Mouse (Mus musculus): ENCODE data around the gene 1700056E22Rik. TPM values are rescaled to one million over a fixed set of nuclear protein-coding genes. Genes with fewer than 3 reads are reported as not detected.

Gene 1700056E22Rik
- polyA plus RNA-seq (2014; fragmentation: Nextera tagmentation; extraction: Ambion mirVana) = 0.87 and 1.9 TPM in 2 replicates

GRCm38 (mm10) chr1:184034011-184034557, at the start of gene 1700056E22Rik:
1700056E22Rik (minus strand) TSS chr1:184034301.
- WGBS = under 1% methylated on average over 38 of the region's 38 CpGs
- ATAC-seq (ENCODE audit: insufficient read depth, low FRiP score, low TSS enrichment) (peak; percentile 99), DNase-seq (ENCODE audit: low spot score) (peak; percentile 99)
- Histone ChIP-seq H3K9me3 (ENCODE audit: control insufficient read depth, low read length) (no peaks in the 10 kb centered on the region), H3K4me2 (ENCODE audit: low read depth) (peak within 1 kb of the TSS; percentile 82), H3K27me3 (ENCODE audit: control insufficient read depth, insufficient read depth, low read length) (no peaks in the 10 kb centered on the region), H3K27ac (ENCODE audit: low read depth, low read length) (peak within 1 kb of the TSS; percentile 96), H3K4me1 (ENCODE audit: control insufficient read depth, insufficient read depth, low read length) (peaks cover 8% of the 10 kb centered on the region), H3K4me3 (ENCODE audit: low read depth, low read length) (peak within 1 kb of the TSS; percentile 67), H3K36me3 (ENCODE audit: control insufficient read depth, insufficient read depth, low read length) (no peaks in the 10 kb centered on the region), H3K9ac (ENCODE audit: low read length) (peak within 1 kb of the TSS; percentile 95)

GRCm38 (mm10) chr1:184083166-184083565, 49.1 kb upstream of the 1700056E22Rik start:
- Histone ChIP-seq H3K9ac (ENCODE audit: low read length) (no peak overlapping the region), H3K27me3 (ENCODE audit: control insufficient read depth, insufficient read depth, low read length) (no peaks in the 10 kb centered on the region), H3K27ac (ENCODE audit: low read depth, low read length) (no peak overlapping the region), H3K4me2 (ENCODE audit: low read depth) (no peak overlapping the region), H3K9me3 (ENCODE audit: control insufficient read depth, low read length) (no peaks in the 10 kb centered on the region), H3K36me3 (ENCODE audit: control insufficient read depth, insufficient read depth, low read length) (no peaks in the 10 kb centered on the region), H3K4me3 (ENCODE audit: low read depth, low read length) (no peak overlapping the region), H3K4me1 (ENCODE audit: control insufficient read depth, insufficient read depth, low read length) (no peaks in the 10 kb centered on the region)
- 89% methylated on average over 7 of the region's 7 CpGs for WGBS
- no peak for ATAC-seq (ENCODE audit: insufficient read depth, low FRiP score, low TSS enrichment)
- no peak for DNase-seq (ENCODE audit: low spot score)

DNA sequence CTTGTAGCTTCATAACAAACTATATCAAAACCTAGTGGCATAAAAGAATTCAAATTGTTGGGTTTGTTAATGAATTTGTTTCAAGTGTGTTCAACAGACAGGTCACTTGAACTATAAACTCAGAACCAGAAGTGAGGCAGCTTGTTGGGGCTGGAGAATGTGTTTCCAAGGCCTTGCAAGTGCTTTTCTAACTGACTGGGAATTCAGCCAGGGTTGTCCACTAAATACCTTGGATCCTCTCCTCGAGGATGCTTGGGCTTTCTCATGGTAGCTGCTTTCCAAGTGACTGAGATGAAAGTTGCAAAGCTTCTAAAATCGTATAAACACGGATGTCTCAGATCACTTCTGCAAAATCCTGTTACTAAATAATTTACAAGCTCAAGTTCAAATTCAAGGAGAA, 48.6 kb upstream of the 1700056E22Rik start:
- no peak overlapping the region for H3K9ac ChIP-seq (ENCODE audit: low read length)
- H3K36me3 ChIP-seq (ENCODE audit: control insufficient read depth, insufficient read depth, low read length) = no peaks in the 10 kb centered on the region
- H3K27me3 ChIP-seq (ENCODE audit: control insufficient read depth, insufficient read depth, low read length) = no peaks in the 10 kb centered on the region
- H3K4me1 ChIP-seq (ENCODE audit: control insufficient read depth, insufficient read depth, low read length) = no peaks in the 10 kb centered on the region
- 75% methylated on average over 3 of the region's 3 CpGs for WGBS
- H3K4me2 ChIP-seq (ENCODE audit: low read depth) = no peak overlapping the region
- ATAC-seq (ENCODE audit: insufficient read depth, low FRiP score, low TSS enrichment) = no peak
- H3K4me3 ChIP-seq (ENCODE audit: low read depth, low read length) = no peak overlapping the region
- H3K9me3 ChIP-seq (ENCODE audit: control insufficient read depth, low read length) = no peaks in the 10 kb centered on the region
- no peak for DNase-seq (ENCODE audit: low spot score)
- H3K27ac ChIP-seq (ENCODE audit: low read depth, low read length) = no peak overlapping the region

DNA sequence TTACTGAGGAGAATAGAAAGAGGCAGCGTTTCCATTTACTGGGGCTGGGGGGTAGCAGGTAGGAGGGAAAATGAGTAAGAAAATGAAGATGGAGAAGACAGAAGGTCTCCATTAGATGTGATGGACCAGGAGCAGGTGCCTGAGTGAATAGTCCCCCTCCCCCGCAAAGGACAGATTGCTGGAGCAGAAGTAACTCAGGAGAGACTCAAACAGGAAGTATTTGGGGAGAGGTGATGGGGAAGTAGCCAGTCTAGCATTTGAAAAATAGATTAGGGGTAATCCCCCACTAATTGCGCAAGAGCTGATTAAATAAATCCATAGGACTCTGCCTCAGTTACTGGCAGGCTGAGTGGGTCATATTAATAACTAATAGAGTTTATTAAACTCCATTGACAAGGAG, 45.2 kb upstream of the 1700056E22Rik start:
- no peak overlapping the region for H3K4me3 ChIP-seq (ENCODE audit: low read depth, low read length)
- H3K27me3 ChIP-seq (ENCODE audit: control insufficient read depth, insufficient read depth, low read length) = no peaks in the 10 kb centered on the region
- DNase-seq (ENCODE audit: low spot score) = no peak
- no peak overlapping the region for H3K9ac ChIP-seq (ENCODE audit: low read length)
- no peaks in the 10 kb centered on the region for H3K9me3 ChIP-seq (ENCODE audit: control insufficient read depth, low read length)
- no peak for ATAC-seq (ENCODE audit: insufficient read depth, low FRiP score, low TSS enrichment)
- no peaks in the 10 kb centered on the region for H3K36me3 ChIP-seq (ENCODE audit: control insufficient read depth, insufficient read depth, low read length)
- WGBS = 92% methylated on average over 3 of the region's 3 CpGs
- no peaks in the 10 kb centered on the region for H3K4me1 ChIP-seq (ENCODE audit: control insufficient read depth, insufficient read depth, low read length)
- no peak overlapping the region for H3K27ac ChIP-seq (ENCODE audit: low read depth, low read length)
- H3K4me2 ChIP-seq (ENCODE audit: low read depth) = no peak overlapping the region

DNA sequence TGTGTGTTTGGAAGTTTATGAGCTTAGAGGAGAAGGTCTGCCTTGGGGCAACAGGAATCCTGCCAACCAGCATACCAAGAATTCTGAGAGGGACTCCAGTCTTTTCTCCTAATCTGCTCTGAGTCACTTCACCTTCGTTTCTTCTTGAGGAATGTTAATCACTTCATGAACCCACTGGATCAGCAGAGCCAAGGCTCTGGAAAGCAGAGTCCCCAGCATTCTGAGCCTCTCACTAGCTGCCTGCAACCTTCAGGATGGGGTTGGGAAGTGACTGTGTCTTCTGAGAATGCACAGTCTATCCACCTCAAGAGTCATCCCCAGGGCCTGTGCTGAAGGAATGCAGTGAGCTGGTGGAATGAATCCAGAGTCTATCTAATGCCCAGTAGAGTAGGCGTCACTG, 42.7 kb upstream of the 1700056E22Rik start:
- Histone ChIP-seq H3K4me2 (ENCODE audit: low read depth) (no peak overlapping the region), H3K9me3 (ENCODE audit: control insufficient read depth, low read length) (no peaks in the 10 kb centered on the region), H3K27ac (ENCODE audit: low read depth, low read length) (no peak overlapping the region), H3K36me3 (ENCODE audit: control insufficient read depth, insufficient read depth, low read length) (0 out of 2 replicates have a peak, but pooled peaks cover 2% of the 10 kb centered on the region), H3K4me1 (ENCODE audit: control insufficient read depth, insufficient read depth, low read length) (no peaks in the 10 kb centered on the region), H3K27me3 (ENCODE audit: control insufficient read depth, insufficient read depth, low read length) (no peaks in the 10 kb centered on the region), H3K4me3 (ENCODE audit: low read depth, low read length) (no peak overlapping the region), H3K9ac (ENCODE audit: low read length) (no peak overlapping the region)
- no peak for DNase-seq (ENCODE audit: low spot score)
- WGBS = 67% methylated on average over 2 of the region's 2 CpGs
- ATAC-seq (ENCODE audit: insufficient read depth, low FRiP score, low TSS enrichment) = no peak

- Histone ChIP-seq H3K9me3 (ENCODE audit: control insufficient read depth, low read length) (no peaks in the 10 kb centered on the region), H3K4me3 (ENCODE audit: low read depth, low read length) (no peak overlapping the region), H3K27me3 (ENCODE audit: control insufficient read depth, insufficient read depth, low read length) (no peaks in the 10 kb centered on the region), H3K9ac (ENCODE audit: low read length) (no peak overlapping the region), H3K36me3 (ENCODE audit: control insufficient read depth, insufficient read depth, low read length) (0 out of 2 replicates have a peak, but pooled peaks cover 2% of the 10 kb centered on the region), H3K4me2 (ENCODE audit: low read depth) (no peak overlapping the region), H3K4me1 (ENCODE audit: control insufficient read depth, insufficient read depth, low read length) (no peaks in the 10 kb centered on the region), H3K27ac (ENCODE audit: low read depth, low read length) (no peak overlapping the region)
- 91% methylated on average over 6 of the region's 6 CpGs for WGBS
- ATAC-seq (ENCODE audit: insufficient read depth, low FRiP score, low TSS enrichment) (no peak), DNase-seq (ENCODE audit: low spot score) (no peak)
Measured at GRCm38 (mm10) chr1:184076065-184076464, 42.0 kb upstream of the 1700056E22Rik start.

DNA sequence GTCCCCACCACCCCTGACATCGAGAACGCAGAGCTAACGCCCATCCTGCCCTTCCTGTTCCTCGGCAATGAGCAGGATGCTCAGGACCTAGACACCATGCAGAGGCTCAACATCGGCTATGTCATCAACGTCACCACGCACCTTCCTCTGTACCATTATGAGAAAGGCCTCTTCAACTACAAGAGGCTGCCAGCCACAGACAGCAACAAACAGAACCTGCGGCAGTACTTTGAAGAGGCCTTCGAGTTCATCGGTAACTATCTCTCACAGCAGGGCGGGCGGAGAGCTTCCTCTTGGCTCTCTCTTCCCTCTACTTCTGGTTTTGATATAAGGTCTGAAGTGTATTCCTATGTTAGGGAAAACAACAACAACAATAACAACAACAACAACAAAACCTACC, 34.9 kb upstream of the 1700056E22Rik start:
- no peaks in the 10 kb centered on the region for H3K9me3 ChIP-seq (ENCODE audit: control insufficient read depth, low read length)
- no peak overlapping the region for H3K9ac ChIP-seq (ENCODE audit: low read length)
- H3K4me1 ChIP-seq (ENCODE audit: control insufficient read depth, insufficient read depth, low read length) = 0 out of 2 replicates have a peak, but pooled peaks cover 4% of the 10 kb centered on the region
- H3K27me3 ChIP-seq (ENCODE audit: control insufficient read depth, insufficient read depth, low read length) = no peaks in the 10 kb centered on the region
- 95% methylated on average over 12 of the region's 12 CpGs for WGBS
- no peak overlapping the region for H3K4me2 ChIP-seq (ENCODE audit: low read depth)
- ATAC-seq (ENCODE audit: insufficient read depth, low FRiP score, low TSS enrichment) (no peak), DNase-seq (ENCODE audit: low spot score) (no peak)
- H3K36me3 ChIP-seq (ENCODE audit: control insufficient read depth, insufficient read depth, low read length) = 0 out of 2 replicates have a peak, but pooled peaks cover 2% of the 10 kb centered on the region
- no peak overlapping the region for H3K4me3 ChIP-seq (ENCODE audit: low read depth, low read length)
- H3K27ac ChIP-seq (ENCODE audit: low read depth, low read length) = no peak overlapping the region

- Histone ChIP-seq H3K36me3 (ENCODE audit: control insufficient read depth, insufficient read depth, low read length) (no peaks in the 10 kb centered on the region), H3K4me2 (ENCODE audit: low read depth) (no peak overlapping the region), H3K4me1 (ENCODE audit: control insufficient read depth, insufficient read depth, low read length) (0 out of 2 replicates have a peak, but pooled peaks cover 4% of the 10 kb centered on the region), H3K27ac (ENCODE audit: low read depth, low read length) (no peak overlapping the region), H3K9ac (ENCODE audit: low read length) (no peak overlapping the region), H3K4me3 (ENCODE audit: low read depth, low read length) (no peak overlapping the region), H3K9me3 (ENCODE audit: control insufficient read depth, low read length) (no peaks in the 10 kb centered on the region), H3K27me3 (ENCODE audit: control insufficient read depth, insufficient read depth, low read length) (no peaks in the 10 kb centered on the region)
- ATAC-seq (ENCODE audit: insufficient read depth, low FRiP score, low TSS enrichment) (no peak), DNase-seq (ENCODE audit: low spot score) (no peak)
- WGBS = 96% methylated on average over 18 of the region's 18 CpGs
Measured at GRCm38 (mm10) chr1:184067704-184068558, 33.8 kb upstream of the 1700056E22Rik start.

Data from neural tube, embryonic 11.5 days (tissue).